Comparison of ENCODE assay signal across 16 mouse cellular contexts in genomic region chr13:81370801-81371456, GRCm38 (mm10).
"Had no signal": no experiment of that assay in that cellular context is flagged by ENCODE, and none has a peak within 500 bp of the region (broad histone marks: within the 10 kb centered on the region; RNA-seq: fewer than 3 reads in every experiment).

No protein-coding gene starts in this region.

- DNase-seq: kidney, postnatal 25 days; layer of hippocampus, postnatal 36 days; liver; liver, embryonic 13.5 days; liver, postnatal 0 days; lung, postnatal 14 days; midbrain, embryonic 14.5 days; right cerebral cortex, adult 18-20 months; right cerebral cortex, postnatal 25 days; thymus, postnatal 4 days had no signal

- H3K27ac ChIP-seq: limb, embryonic 12.5 days; liver, embryonic 13.5 days; lung, embryonic 15.5 days; macrophage; midbrain, embryonic 10.5 days; neural tube, embryonic 15.5 days had no signal

- H3K4me3 ChIP-seq: limb, embryonic 12.5 days; liver, embryonic 13.5 days; lung, embryonic 15.5 days; midbrain, embryonic 10.5 days; myocyte; neural tube, embryonic 15.5 days had no signal

- ATAC-seq: liver, postnatal 0 days had no signal
